Mouse (Mus musculus) liver, embryonic 11.5 days (tissue): ENCODE measurements at regions not wholly inside any gene's neighbourhood (a gene's known extent, or its start where the extent isn't known, plus 50 kb on each side); places are given as distances from the start of the nearest gene placed in this dataset.

ENCODE experiments used
- ATAC-seq: fragments of 200-750 bp; cut with Nextera tagmentation; replicated peaks from 2 replicates; pipeline ENCODE4 v1.8.0; 2017; ENCODE audit warnings: moderate number of reproducible peaks, mild to moderate bottlenecking, moderate TSS enrichment, moderate library complexity; ENCODE audit not compliant: low FRiP score
- DNase-seq: peaks from one replicate; pipeline ENCODE4 v3.0.0-alpha.2; 2017; ENCODE audit warnings: low spot score
- H3K27ac ChIP-seq: fragments of 300-500 bp; sonication (generic); 2 replicates; pipeline ENCODE4 v1.5.1; 2014; ENCODE audit warnings: mild to moderate bottlenecking, low read depth, low read length, control low read depth
- H3K27me3 ChIP-seq: fragments of 300-500 bp; sonication (generic); replicated peaks from 2 replicates; pipeline ENCODE4 v1.6.1; 2014; ENCODE audit warnings: low read length, mixed read lengths; ENCODE audit not compliant: control insufficient read depth, insufficient read depth
- H3K36me3 ChIP-seq: fragments of 300-500 bp; sonication (generic); 2 replicates; pipeline ENCODE4 v1.6.1; 2014; ENCODE audit warnings: mild to moderate bottlenecking, low read length, moderate library complexity, mixed read lengths; ENCODE audit not compliant: control insufficient read depth, insufficient read depth
- H3K4me1 ChIP-seq: fragments of 300-500 bp; sonication (generic); replicated peaks from 2 replicates; pipeline ENCODE4 v1.6.1; 2014; ENCODE audit warnings: low read length, mixed read lengths; ENCODE audit not compliant: control insufficient read depth, insufficient read depth
- H3K4me2 ChIP-seq: fragments of 300-500 bp; sonication (generic); 2 replicates; pipeline ENCODE4 v1.6.1; 2014; ENCODE audit warnings: mild to moderate bottlenecking, control low read depth, moderate library complexity
- H3K4me3 ChIP-seq: fragments of 300-500 bp; sonication (generic); 2 replicates; pipeline ENCODE4 v1.5.1; 2014; ENCODE audit warnings: low read depth, low read length, control low read depth
- H3K9ac ChIP-seq: fragments of 300-500 bp; sonication (generic); 2 replicates; pipeline ENCODE4 v1.6.1; 2014; ENCODE audit warnings: low read depth, low read length, control low read depth
- H3K9me3 ChIP-seq: fragments of 300-500 bp; sonication (generic); 2 replicates; pipeline ENCODE4 v1.6.1; 2016; ENCODE audit warnings: low read length, inconsistent platforms, mixed read lengths; ENCODE audit not compliant: control insufficient read depth
- WGBS: fragments of 180-500 bp; shearing (Covaris S2); extraction: QIAGEN DNeasy Blood & Tissue Kit; methylation state at CpG from one replicate; pipeline ENCODE4 v1.1.7; 2014; 5-methylcytosine and 5-hydroxymethylcytosine counted together

DNA sequence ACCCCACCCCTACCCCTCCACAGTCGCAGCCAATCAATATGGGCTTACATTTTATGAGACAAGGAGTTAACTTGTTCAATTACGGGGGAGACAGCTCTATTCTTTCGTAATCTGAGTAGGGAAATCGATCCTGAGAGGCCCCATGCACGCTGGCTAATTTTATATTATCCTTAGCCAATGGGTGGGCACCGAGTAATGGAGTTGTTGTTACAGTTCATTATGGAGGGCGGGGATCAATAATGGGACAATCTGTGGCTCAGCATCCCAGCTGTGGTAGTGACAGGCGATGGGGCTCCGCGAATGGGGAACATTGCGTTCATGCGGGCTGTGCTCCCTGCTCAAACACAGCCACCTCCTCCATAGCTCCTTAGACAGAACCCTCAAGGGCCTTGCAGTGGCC is 118.9 kb upstream of the Irx6 start:
- no peak for ATAC-seq

DNA sequence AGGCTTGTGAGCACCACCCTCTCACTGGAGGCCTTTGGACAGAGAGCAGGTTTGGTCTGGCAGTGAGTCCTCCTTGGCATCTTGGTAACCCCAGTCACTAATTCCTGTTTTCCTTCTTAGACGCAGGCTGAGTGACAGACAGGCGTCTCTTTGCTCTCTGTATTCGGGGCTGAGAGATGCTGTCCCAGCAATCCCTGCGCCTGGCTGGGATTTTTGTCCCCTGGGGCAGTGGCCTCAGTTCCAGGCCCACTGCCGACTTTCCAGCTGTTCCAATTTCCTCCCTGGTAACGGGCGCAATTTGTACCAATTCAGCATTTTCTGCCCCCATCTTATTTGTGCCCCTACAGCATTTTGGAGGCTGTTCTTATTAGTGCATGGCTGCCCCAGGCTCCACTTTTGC is 118.5 kb upstream of the Irx6 start:
- Histone ChIP-seq H3K4me1 (no peaks in the 10 kb centered on the region), H3K9me3 (no peaks in the 10 kb centered on the region), H3K27ac (no peak overlapping the region), H3K27me3 (no peaks in the 10 kb centered on the region), H3K4me3 (no peak overlapping the region), H3K9ac (no peak overlapping the region), H3K4me2 (no peak overlapping the region), H3K36me3 (no peaks in the 10 kb centered on the region)
- WGBS, result 73% methylated on average over 7 of the region's 7 CpGs
- no peak for DNase-seq
- no peak for ATAC-seq

More for the DNA sequence above, 118.9 kb upstream of the Irx6 start:
- Histone ChIP-seq H3K9ac (no peak overlapping the region), H3K27me3 (no peaks in the 10 kb centered on the region), H3K9me3 (no peaks in the 10 kb centered on the region), H3K4me1 (no peaks in the 10 kb centered on the region), H3K4me3 (no peak overlapping the region), H3K27ac (no peak overlapping the region), H3K4me2 (no peak overlapping the region), H3K36me3 (no peaks in the 10 kb centered on the region)
- DNase-seq, result no peak
- 82% methylated on average over 12 of the region's 12 CpGs for WGBS

DNA sequence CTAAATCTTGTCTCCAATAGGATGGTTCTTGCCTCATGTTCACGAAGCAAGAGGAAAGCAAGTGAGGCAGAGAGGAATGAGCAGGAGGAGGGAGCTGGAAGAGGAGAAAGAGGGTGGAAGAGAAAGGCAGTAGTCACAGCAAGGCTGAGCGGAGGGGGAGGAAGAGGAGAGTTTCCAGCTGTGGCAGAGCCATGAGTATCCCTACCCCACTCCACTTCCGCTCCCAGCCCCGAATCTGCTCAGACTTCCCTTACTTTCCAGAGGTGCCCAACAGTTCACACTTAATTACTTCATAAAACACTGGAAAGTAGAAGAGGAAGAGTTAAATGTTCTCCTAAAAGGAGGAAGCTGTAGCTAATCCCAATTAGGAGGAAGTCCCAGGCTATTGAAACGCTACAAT is 111.6 kb upstream of the Irx6 start:
- Histone ChIP-seq H3K9me3 (no peaks in the 10 kb centered on the region), H3K36me3 (no peaks in the 10 kb centered on the region), H3K4me2 (no peak overlapping the region), H3K27ac (no peak overlapping the region), H3K9ac (no peak overlapping the region), H3K27me3 (no peaks in the 10 kb centered on the region), H3K4me1 (no peaks in the 10 kb centered on the region), H3K4me3 (no peak overlapping the region)
- no peak for DNase-seq
- WGBS, result 58% methylated on average over 5 of the region's 5 CpGs
- no peak for ATAC-seq

DNA sequence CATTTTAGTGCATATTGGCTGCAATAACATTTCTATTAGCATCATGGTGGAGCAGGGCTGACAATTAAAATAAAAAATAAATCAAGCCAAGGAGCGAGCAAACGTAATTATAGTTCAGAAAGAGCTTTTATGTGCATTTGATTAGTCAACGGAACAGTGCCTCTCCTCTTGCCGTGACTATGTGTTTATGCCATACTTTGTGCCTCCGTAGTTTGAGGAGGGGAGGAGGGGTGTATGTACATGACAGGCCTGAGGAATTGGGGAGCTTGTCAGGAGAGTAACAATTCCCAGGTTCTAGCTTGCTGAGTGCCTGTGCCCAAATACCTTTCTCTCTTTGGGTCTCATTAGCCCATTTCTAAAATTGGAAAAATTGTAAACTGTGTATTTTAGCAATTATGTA is 111.1 kb upstream of the Irx6 start:
- H3K27me3 ChIP-seq, result no peaks in the 10 kb centered on the region
- WGBS, result 75% methylated on average over 5 of the region's 5 CpGs
- DNase-seq (no peak), ATAC-seq (no peak)
- H3K27ac ChIP-seq, result no peak overlapping the region
- no peak overlapping the region for H3K9ac ChIP-seq
- H3K4me2 ChIP-seq, result no peak overlapping the region
- H3K9me3 ChIP-seq, result no peaks in the 10 kb centered on the region
- no peaks in the 10 kb centered on the region for H3K36me3 ChIP-seq
- H3K4me3 ChIP-seq, result no peak overlapping the region
- no peaks in the 10 kb centered on the region for H3K4me1 ChIP-seq

DNA sequence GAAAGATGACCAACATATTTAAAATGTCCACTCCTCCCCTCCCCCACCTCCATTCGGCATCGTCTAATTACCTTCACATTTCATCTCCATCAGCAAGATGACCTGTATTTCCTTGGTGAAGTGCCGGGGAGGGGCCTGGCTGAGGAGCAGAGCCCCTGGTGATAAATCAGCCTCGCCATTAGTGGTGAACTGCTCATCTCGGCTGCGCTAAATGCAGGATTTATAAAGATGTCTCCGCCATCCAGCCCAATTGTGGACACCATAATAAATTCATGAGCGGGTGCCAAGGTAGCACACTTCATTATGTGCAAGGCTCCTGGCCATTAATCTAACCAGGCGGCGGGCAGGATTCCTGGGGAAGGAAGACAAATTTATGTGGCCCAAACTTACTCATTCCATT is 104.4 kb upstream of the Irx6 start:
- H3K27me3 ChIP-seq, result no peaks in the 10 kb centered on the region
- DNase-seq, result no peak
- no peaks in the 10 kb centered on the region for H3K9me3 ChIP-seq
- H3K36me3 ChIP-seq, result no peaks in the 10 kb centered on the region
- no peak overlapping the region for H3K4me2 ChIP-seq
- no peak overlapping the region for H3K9ac ChIP-seq
- no peaks in the 10 kb centered on the region for H3K4me1 ChIP-seq
- no peak overlapping the region for H3K4me3 ChIP-seq
- no peak for ATAC-seq
- no peak overlapping the region for H3K27ac ChIP-seq
- 73% methylated on average over 10 of the region's 10 CpGs for WGBS

DNA sequence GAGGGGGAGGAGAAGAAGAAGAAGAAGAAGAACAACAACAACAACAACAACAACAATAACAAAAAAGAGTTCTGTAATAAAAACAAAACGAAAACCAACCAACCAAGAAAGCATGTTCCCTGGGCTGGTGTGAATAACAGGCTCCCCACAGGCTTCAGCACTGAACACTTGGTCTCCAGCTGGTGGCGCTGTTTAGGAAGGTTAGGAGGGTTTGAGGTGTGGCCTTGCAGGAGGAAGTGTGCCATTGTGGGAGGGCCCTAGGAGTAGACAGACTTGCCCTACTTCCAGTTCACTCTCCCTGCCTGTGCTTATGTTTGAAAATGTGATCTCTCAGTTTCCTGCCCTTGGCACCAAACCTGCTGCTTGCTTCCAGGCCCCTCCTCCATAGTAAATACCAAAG is 94.6 kb upstream of the Irx6 start:
- Histone ChIP-seq H3K36me3 (no peaks in the 10 kb centered on the region), H3K9me3 (no peaks in the 10 kb centered on the region), H3K27ac (no peak overlapping the region), H3K4me2 (no peak overlapping the region), H3K27me3 (no peaks in the 10 kb centered on the region), H3K4me3 (no peak overlapping the region), H3K4me1 (no peaks in the 10 kb centered on the region), H3K9ac (no peak overlapping the region)
- no peak for DNase-seq
- 59% methylated on average over 2 of the region's 2 CpGs for WGBS
- no peak for ATAC-seq

DNA sequence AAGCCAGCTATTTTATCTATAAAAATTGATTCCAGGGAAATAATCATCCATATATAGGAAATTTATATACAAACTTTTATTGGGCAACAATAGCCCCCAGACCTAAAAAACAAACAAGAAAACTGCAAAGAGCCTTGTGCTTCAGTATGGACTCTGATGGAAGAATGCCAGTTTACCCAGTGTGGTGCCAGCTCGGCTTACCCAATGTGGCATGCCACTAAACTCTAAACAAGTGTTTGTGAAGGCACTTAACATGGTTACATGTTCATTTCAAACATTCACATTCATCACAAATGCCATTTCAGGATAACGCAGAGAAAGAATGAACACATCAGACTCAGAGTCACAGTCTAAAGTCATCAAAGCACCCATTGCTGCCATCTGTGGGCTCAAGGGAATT is 93.0 kb upstream of the Irx6 start:
- ATAC-seq (no peak), DNase-seq (no peak)
- Histone ChIP-seq H3K27ac (no peak overlapping the region), H3K36me3 (no peaks in the 10 kb centered on the region), H3K4me2 (no peak overlapping the region), H3K4me1 (no peaks in the 10 kb centered on the region), H3K4me3 (no peak overlapping the region), H3K9me3 (no peaks in the 10 kb centered on the region), H3K27me3 (no peaks in the 10 kb centered on the region), H3K9ac (no peak overlapping the region)
- 79% methylated on average over 2 of the region's 2 CpGs for WGBS

DNA sequence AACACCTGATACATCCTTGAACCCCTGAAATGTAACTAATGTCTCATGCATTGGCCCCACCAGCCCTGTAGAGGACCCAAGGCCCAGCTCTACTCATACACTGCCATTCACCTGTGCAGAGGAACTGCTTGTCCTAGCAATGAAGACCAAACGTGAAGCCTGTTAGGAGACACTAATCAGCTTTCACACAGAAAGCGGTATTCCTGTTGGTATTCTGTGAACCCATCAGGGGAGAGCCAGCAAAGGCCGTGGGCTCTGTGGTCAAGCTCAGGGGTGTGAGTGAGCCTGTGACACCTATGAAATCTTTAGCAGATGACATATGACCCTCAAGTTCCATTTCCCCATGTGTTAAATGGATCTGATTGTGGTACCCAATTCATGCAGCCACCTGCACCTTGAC is 73.3 kb upstream of the Irx6 start:
- no peak overlapping the region for H3K4me3 ChIP-seq
- H3K27ac ChIP-seq, result no peak overlapping the region
- no peak overlapping the region for H3K9ac ChIP-seq
- H3K4me2 ChIP-seq, result no peak overlapping the region
- 83% methylated on average over 3 of the region's 3 CpGs for WGBS
- no peaks in the 10 kb centered on the region for H3K27me3 ChIP-seq
- no peaks in the 10 kb centered on the region for H3K4me1 ChIP-seq
- ATAC-seq (no peak), DNase-seq (peak; percentile 1)
- no peaks in the 10 kb centered on the region for H3K36me3 ChIP-seq
- H3K9me3 ChIP-seq, result no peaks in the 10 kb centered on the region

DNA sequence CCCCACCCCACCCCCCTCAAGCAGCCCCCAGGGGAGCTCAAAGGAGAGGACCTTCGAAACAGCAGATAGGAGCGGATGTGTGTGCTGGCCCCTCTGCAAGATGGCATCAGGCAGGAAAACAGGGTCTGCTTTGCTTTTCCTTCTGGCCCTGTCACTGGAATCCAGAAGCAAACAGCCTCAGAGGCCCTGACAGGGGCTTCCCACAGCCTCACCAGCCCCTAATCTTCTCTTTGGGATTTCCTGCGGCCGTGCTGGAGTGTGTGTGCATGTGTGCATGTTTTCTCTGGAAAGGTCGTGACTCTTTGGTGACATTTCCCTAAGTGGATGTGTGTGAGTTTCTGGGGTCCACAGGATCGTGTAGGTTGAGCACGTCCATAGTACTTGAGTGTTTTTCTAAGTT is 71.1 kb upstream of the Irx6 start:
- Histone ChIP-seq H3K36me3 (no peaks in the 10 kb centered on the region), H3K9me3 (no peaks in the 10 kb centered on the region), H3K27ac (no peak overlapping the region), H3K9ac (no peak overlapping the region), H3K4me3 (no peak overlapping the region), H3K4me1 (no peaks in the 10 kb centered on the region), H3K27me3 (no peaks in the 10 kb centered on the region), H3K4me2 (no peak overlapping the region)
- no peak for DNase-seq
- 32% methylated on average over 7 of the region's 7 CpGs for WGBS
- ATAC-seq, result 0 out of 2 replicates have a peak, but pooled peaks have one; percentile 18
